Mouse (Mus musculus) forebrain, embryonic 10.5 days (tissue): ENCODE results near the gene Wdr75. TPM values are rescaled to one million over a fixed set of nuclear protein-coding genes. Genes with fewer than 3 reads are reported as not detected.
A peak's percentile ranks its signal among the peaks of the same experiment; 100 is the strongest.

Experiments
- DNase-seq: peaks from one replicate; pipeline ENCODE4 v3.0.0-alpha.2; 2017; ENCODE audit warnings: low spot score; ENCODE audit errors: extremely low spot score
- H3K27ac ChIP-seq: fragments of 300-500 bp; sonication (generic); 2 replicates; pipeline ENCODE4 v1.5.1; 2016; ENCODE audit warnings: mild to moderate bottlenecking
- H3K27me3 ChIP-seq: fragments of 300-500 bp; sonication (generic); 2 replicates; pipeline ENCODE4 v1.6.1; 2016; ENCODE audit warnings: mild to moderate bottlenecking; ENCODE audit not compliant: poor library complexity, severe bottlenecking
- H3K36me3 ChIP-seq: fragments of 300-500 bp; sonication (generic); replicated peaks from 2 replicates; pipeline ENCODE4 v1.6.1; 2016; ENCODE audit warnings: mild to moderate bottlenecking, moderate library complexity
- H3K4me1 ChIP-seq: fragments of 300-500 bp; sonication (generic); 2 replicates; pipeline ENCODE4 v1.6.1; 2016
- H3K4me3 ChIP-seq: fragments of 300-500 bp; sonication (generic); 2 replicates; pipeline ENCODE4 v1.5.1; 2016; ENCODE audit warnings: mild to moderate bottlenecking, moderate library complexity
- H3K9me3 ChIP-seq: fragments of 300-500 bp; sonication (generic); 2 replicates; pipeline ENCODE4 v1.6.1; 2016; ENCODE audit warnings: mild to moderate bottlenecking, moderate library complexity
- whole genome bisulfite sequencing: fragments of 180-500 bp; shearing (Covaris S2); methylation state at CpG from one replicate; pipeline ENCODE4 v1.1.7; 2016; 5-methylcytosine and 5-hydroxymethylcytosine counted together
- polyA plus RNA-seq: library from polyadenylated mRNA; unstranded; fragments of >200 nt; fragmentation: Nextera tagmentation; extraction: Ambion mirVana; gene quantifications from 2 replicates; pipeline ENCODE4 v1.2.1, GENCODE M21; 2016

Wdr75 gene
- polyA plus RNA-seq, 1 experiment from 2014 or later = 94.1 TPM

DNA sequence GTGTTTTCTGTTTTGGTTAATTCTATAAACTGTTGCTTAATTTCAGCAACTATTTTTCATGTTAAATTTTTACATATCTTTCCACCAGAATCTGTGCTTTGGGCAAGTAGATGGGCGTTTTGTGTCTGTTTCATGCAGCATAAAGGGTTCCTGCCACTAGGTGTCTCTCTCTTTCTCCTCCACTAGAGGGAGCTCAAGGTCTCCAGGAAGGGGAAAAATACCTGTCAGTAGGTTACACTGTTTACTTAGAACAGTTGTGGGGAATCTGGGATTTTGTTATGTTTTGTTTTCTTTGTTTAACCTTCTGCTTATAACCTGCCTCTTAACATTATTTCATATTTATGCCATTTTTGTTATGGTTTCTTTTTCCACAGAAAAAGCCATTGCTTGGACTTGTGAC, 21.9 kb downstream of the Wdr75 start:
- 43% methylated on average over 1 of the region's 1 CpGs for WGBS
- no peaks in the 10 kb centered on the region for H3K27me3 ChIP-seq
- H3K4me1 ChIP-seq = no peaks in the 10 kb centered on the region
- no peaks in the 10 kb centered on the region for H3K9me3 ChIP-seq
- H3K36me3 ChIP-seq = peaks cover 97% of the 10 kb centered on the region
- H3K4me3 ChIP-seq = no peak overlapping the region
- no peak overlapping the region for H3K27ac ChIP-seq
- no peak for DNase-seq

DNA sequence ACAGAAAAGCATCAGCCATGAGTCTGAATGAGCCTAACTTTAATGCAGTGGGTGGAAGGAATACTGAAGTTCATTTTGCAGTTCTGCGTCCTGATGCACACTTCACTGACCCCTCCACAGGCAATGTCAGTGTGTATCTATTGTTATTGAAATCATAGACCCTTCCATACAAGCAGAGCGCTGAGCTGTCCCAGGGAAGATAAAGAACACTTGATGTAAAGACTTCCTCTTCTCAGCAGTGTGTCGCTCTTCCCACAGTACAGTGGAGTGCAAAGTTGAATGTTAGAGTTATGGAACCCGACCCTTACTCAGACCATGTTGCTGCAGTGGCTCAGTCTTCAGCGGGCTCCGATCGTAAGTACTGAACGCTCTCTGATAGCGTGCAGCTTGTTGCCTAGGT, 23.6 kb downstream of the Wdr75 start:
- Histone ChIP-seq H3K9me3 (no peaks in the 10 kb centered on the region), H3K36me3 (peaks cover 97% of the 10 kb centered on the region), H3K27me3 (no peaks in the 10 kb centered on the region), H3K4me1 (no peaks in the 10 kb centered on the region), H3K4me3 (no peak overlapping the region), H3K27ac (no peak overlapping the region)
- no peak for DNase-seq
- 96% methylated on average over 9 of the region's 9 CpGs for WGBS

DNA sequence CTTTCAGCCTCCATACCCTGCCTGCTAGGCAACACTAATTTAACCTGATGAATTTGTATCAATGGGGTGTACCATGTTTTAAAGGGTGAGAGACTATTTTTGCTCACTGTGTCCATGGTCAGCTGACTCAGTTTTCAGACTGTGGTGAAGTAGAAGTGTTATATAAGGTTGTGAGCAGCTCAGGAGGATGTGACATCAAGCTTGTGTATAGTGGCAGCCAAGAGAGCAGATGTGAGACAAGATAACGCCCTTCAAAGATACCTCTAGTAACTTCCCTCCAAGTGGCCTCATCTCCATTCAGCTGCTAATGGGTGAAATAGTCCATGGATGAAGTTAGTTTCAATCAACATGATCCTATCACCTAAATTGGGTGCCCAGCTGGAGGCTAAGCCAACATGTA, 29.5 kb downstream of the Wdr75 start:
- 75% methylated on average over 1 of the region's 1 CpGs for WGBS
- Histone ChIP-seq H3K4me1 (no peaks in the 10 kb centered on the region), H3K4me3 (no peak overlapping the region), H3K27me3 (no peaks in the 10 kb centered on the region), H3K27ac (no peak overlapping the region), H3K9me3 (no peaks in the 10 kb centered on the region), H3K36me3 (peaks cover 57% of the 10 kb centered on the region)
- DNase-seq = no peak

DNA sequence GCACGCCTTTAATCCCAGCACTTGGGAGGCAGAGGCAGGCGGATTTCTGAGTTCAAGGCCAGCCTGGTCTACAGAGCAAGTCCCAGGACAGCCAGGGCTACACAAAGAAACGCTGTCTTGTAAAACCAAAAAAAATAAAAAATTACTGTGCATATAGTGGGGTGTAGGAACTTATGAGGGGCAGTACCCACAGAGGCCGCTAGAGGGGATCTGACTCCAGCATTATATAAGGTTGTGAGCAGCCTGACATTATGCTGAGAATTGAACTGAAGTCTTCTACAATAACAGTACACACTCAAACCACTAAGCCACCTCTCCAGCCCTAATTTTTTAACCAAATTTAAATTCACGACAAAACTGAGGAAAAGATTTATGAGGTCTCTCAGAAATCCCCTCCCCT, 30.2 kb downstream of the Wdr75 start:
- Histone ChIP-seq H3K27ac (no peak overlapping the region), H3K4me1 (no peaks in the 10 kb centered on the region), H3K36me3 (peaks cover 50% of the 10 kb centered on the region), H3K27me3 (no peaks in the 10 kb centered on the region), H3K4me3 (no peak overlapping the region), H3K9me3 (no peaks in the 10 kb centered on the region)
- peak; percentile 46 for DNase-seq
- WGBS = 57% methylated on average over 5 of the region's 5 CpGs

DNA sequence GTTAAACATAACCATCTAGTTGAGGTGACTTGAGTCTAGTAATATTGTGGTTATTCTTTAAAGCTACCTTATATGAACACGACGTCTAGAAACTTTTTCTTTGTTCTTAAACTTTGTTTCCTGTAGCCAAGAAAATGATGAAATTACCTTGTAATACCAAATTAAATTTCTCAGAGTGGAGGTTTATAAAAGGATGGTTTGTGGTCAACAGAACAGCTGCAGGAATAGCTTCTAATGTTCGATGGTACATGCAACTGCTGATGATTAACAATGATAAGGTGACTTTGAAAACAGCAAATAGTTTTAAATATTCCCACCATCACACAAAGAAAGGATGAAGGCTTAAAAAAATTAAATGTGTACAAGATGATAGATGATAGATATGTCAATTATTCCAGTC, 30.7 kb downstream of the Wdr75 start:
- Histone ChIP-seq H3K9me3 (no peaks in the 10 kb centered on the region), H3K36me3 (peaks cover 45% of the 10 kb centered on the region), H3K4me3 (no peak overlapping the region), H3K4me1 (no peaks in the 10 kb centered on the region), H3K27me3 (no peaks in the 10 kb centered on the region), H3K27ac (no peak overlapping the region)
- 95% methylated on average over 3 of the region's 3 CpGs for WGBS
- no peak for DNase-seq

GRCm38 (mm10) chr1:45826148-45826547, 31.2 kb downstream of the Wdr75 start:
- Histone ChIP-seq H3K9me3 (no peaks in the 10 kb centered on the region), H3K4me1 (no peaks in the 10 kb centered on the region), H3K27ac (no peak overlapping the region), H3K36me3 (peaks cover 40% of the 10 kb centered on the region), H3K27me3 (no peaks in the 10 kb centered on the region), H3K4me3 (no peak overlapping the region)
- no peak for DNase-seq
- WGBS = 92% methylated on average over 2 of the region's 2 CpGs

DNA sequence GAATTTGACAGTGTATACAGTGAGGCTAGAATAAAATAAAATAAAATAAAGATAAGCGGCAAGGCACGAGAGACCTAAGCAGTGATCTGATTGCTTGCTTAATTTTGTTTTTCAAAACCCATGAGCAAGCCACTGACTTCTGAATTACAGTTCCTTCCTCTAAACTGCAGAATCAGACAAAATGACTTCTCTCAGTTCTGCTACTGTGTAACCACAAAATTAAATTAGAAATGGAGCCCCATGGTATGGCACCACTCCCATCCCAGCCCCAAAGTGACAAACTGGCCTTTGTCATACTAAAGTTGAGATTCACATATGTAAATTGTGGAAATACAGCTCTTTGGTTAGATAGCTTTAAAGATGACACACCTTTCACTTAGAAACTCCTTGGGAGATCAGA, 31.8 kb downstream of the Wdr75 start:
- H3K4me3 ChIP-seq = no peak overlapping the region
- no peaks in the 10 kb centered on the region for H3K27me3 ChIP-seq
- H3K36me3 ChIP-seq = peaks cover 33% of the 10 kb centered on the region
- H3K4me1 ChIP-seq = no peaks in the 10 kb centered on the region
- H3K27ac ChIP-seq = no peak overlapping the region
- WGBS = 94% methylated on average over 2 of the region's 2 CpGs
- H3K9me3 ChIP-seq = no peaks in the 10 kb centered on the region
- DNase-seq = no peak

- Histone ChIP-seq H3K36me3 (no peaks in the 10 kb centered on the region), H3K4me3 (no peak overlapping the region), H3K27me3 (no peaks in the 10 kb centered on the region), H3K27ac (no peak overlapping the region), H3K9me3 (no peaks in the 10 kb centered on the region), H3K4me1 (no peaks in the 10 kb centered on the region)
- DNase-seq = no peak
- WGBS = 88% methylated on average over 8 of the region's 8 CpGs
Measured at GRCm38 (mm10) chr1:45830453-45831206, 35.7 kb downstream of the Wdr75 start.

DNA sequence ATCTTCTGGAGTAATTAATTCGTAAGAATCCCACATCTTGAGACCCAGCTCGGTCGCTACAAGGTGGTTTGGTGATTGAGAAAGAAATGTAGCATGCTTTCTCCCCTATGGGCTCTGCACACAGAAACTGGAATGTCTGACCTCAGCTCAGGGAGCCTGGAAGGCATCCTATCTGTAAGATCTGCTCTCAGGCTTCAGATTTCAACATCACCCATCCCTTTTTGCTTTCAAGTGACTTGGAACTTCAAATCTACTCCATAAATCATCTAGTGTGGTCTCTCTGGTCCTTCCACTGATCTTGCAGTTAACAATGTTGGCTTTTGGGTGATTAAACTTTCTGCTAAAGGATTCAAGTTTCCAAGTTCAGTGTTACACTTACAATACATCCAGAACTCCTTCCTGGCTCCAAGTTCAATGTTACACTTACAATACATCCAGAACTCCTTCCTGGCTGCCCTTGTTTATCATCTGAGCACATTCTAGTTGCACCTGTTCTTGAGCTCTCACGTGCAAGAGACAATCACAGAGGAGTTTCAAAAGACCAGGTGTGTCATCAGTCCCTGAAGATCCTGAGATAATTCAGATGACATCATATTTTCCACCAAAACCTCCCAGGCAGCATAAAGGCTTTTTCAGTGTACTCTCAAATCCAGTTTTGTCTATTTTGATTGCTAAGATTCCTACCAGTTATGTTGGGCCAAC, 40.5 kb downstream of the Wdr75 start:
- H3K4me3 ChIP-seq = no peak overlapping the region
- H3K4me1 ChIP-seq = no peaks in the 10 kb centered on the region
- H3K9me3 ChIP-seq = no peaks in the 10 kb centered on the region
- WGBS = 87% methylated on average over 4 of the region's 4 CpGs
- H3K36me3 ChIP-seq = no peaks in the 10 kb centered on the region
- H3K27ac ChIP-seq = no peak overlapping the region
- H3K27me3 ChIP-seq = no peaks in the 10 kb centered on the region
- DNase-seq = no peak

DNA sequence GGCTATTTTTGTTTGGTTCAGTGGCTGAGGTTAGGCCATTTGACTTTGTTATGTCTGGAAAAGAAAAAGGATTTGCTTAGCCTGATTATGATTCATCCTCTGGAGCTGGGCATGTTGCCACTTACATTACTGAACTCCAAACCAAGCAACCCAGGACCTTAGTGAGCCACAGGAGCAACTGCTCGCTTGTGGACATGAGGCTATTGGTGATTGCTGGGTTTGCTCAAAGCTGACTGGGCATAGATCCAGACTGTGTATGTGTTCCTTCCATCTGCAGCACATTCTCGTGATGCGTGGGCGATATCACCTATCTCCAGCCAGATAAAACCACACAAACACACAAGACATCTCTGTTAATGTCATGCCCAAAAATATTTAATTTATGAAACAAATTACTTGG, 42.8 kb downstream of the Wdr75 start:
- Histone ChIP-seq H3K27ac (no peak overlapping the region), H3K36me3 (no peaks in the 10 kb centered on the region), H3K27me3 (no peaks in the 10 kb centered on the region), H3K9me3 (no peaks in the 10 kb centered on the region), H3K4me3 (no peak overlapping the region), H3K4me1 (no peaks in the 10 kb centered on the region)
- DNase-seq = no peak
- 90% methylated on average over 4 of the region's 4 CpGs for WGBS

DNA sequence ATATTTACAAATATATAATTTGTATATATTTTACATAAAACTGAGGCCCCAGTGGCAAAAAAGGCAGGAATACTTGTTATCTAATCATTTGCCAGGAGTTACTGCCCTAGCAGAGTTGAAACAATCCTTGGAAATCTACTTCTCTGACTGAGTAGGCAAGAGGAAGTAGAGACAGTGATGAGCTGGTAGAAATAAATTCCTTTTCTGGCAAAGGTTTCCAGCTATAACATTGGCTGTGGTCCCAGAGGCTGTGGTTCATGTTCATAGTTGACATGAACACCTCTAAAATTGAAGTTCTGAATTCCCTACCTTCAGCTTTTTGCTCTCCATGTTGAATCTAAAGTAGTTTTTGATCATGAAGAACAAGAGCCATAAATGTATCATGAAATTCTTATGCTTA, 43.3 kb downstream of the Wdr75 start:
- no peaks in the 10 kb centered on the region for H3K36me3 ChIP-seq
- no peak overlapping the region for H3K27ac ChIP-seq
- H3K4me3 ChIP-seq = no peak overlapping the region
- H3K4me1 ChIP-seq = no peaks in the 10 kb centered on the region
- DNase-seq = no peak
- H3K9me3 ChIP-seq = no peaks in the 10 kb centered on the region
- no peaks in the 10 kb centered on the region for H3K27me3 ChIP-seq

GRCm38 (mm10) chr1:45845466-45845865, 50.5 kb downstream of the Wdr75 start:
- 85% methylated on average over 1 of the region's 1 CpGs for WGBS
- no peaks in the 10 kb centered on the region for H3K9me3 ChIP-seq
- H3K27me3 ChIP-seq = no peaks in the 10 kb centered on the region
- DNase-seq = no peak
- no peaks in the 10 kb centered on the region for H3K4me1 ChIP-seq
- H3K4me3 ChIP-seq = no peak overlapping the region
- no peaks in the 10 kb centered on the region for H3K36me3 ChIP-seq
- H3K27ac ChIP-seq = no peak overlapping the region

DNA sequence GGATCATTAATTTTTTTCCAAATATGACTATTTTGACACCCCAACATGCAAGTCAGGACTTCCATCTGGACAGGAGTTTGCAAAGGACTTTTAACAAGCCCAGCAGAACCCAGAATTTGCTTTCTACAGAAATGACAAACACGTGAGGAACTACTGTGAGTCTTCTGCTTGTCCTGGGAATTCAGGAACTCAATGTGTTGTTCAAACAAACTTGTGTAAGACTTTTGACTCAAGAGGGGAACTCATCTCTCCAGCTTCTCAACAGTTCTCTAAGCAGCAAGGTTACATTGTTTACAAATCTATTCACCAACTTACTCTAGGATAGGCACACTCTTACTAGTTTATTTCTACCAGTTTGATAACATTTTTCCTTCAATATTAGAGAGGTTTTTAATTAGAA, 63.1 kb downstream of the Wdr75 start:
- H3K9me3 ChIP-seq = peaks cover 2% of the 10 kb centered on the region; the same call in 1 of the 2 replicates
- no peak overlapping the region for H3K4me3 ChIP-seq
- no peak for DNase-seq
- 76% methylated on average over 1 of the region's 1 CpGs for WGBS
- no peaks in the 10 kb centered on the region for H3K27me3 ChIP-seq
- no peak overlapping the region for H3K27ac ChIP-seq
- H3K4me1 ChIP-seq = no peaks in the 10 kb centered on the region
- no peaks in the 10 kb centered on the region for H3K36me3 ChIP-seq
